Mouse (Mus musculus) kidney, embryonic 14.5 days (tissue): ENCODE data around the gene Cdkal1. TPM values are rescaled to one million over a fixed set of nuclear protein-coding genes. Genes with fewer than 3 reads are reported as not detected.

Experiments used
- polyA plus RNA-seq: library from polyadenylated mRNA; unstranded; fragments of >200 nt; fragmentation: Nextera tagmentation; extraction: Ambion mirVana; gene quantifications from 2 replicates; pipeline ENCODE4 v1.2.1, GENCODE M21; 2014

The Cdkal1 gene
- polyA plus RNA-seq, 1 experiment from 2014 or later = 35.9 TPM

Other genes starting within 250 kb of the Cdkal1 start
- gene E2f3, start 130.4 kb upstream of the Cdkal1 start, polyA plus RNA-seq = 11.7 and 17.7 TPM in 2 replicates